Mouse (Mus musculus): ENCODE data around the gene Ssr2. TPM values are rescaled to one million over a fixed set of nuclear protein-coding genes. Genes with fewer than 3 reads are reported as not detected.
"Not testable (repeated sequence)": the region's sequence is repeated elsewhere in the genome, so short reads cannot be mapped to it uniquely, and the experiment has no call there.

Gene Ssr2
- polyA plus RNA-seq, 1 experiment from 2014 or later: 384 TPM

- no peak for TF ChIP-seq EP300 (IDR thresholded peaks at IDR 0.05)
- TF ChIP-seq CTCF (IDR thresholded peaks at IDR 0.05): no peak
- no peak for ATAC-seq
- H3K4me2 ChIP-seq (replicated peaks; ENCODE audit: low read depth, low read length): no peak overlapping the region
- peaks cover 8% of the 10 kb centered on the region; the same call in 1 of the 2 replicates for H3K36me3 ChIP-seq (ENCODE audit: insufficient read depth, low read length)
- H3K4me1 ChIP-seq (ENCODE audit: insufficient read depth, low read depth, low read length): no peaks in the 10 kb centered on the region
- no peak overlapping the region for H3K9ac ChIP-seq (replicated peaks; ENCODE audit: low read depth)
- peak; percentile 47 for DNase-seq (ENCODE audit: low spot score)
- WGBS: 15% methylated on average over 5 of the region's 5 CpGs
- H3K9me3 ChIP-seq (ENCODE audit: low read length): no peaks in the 10 kb centered on the region
- peak overlapping the region; percentile 95 for H3K27ac ChIP-seq (ENCODE audit: low read length)
- no peak overlapping the region for H3K4me3 ChIP-seq (ENCODE audit: low read depth, low read length)
- no peaks in the 10 kb centered on the region for H3K27me3 ChIP-seq (replicated peaks; ENCODE audit: insufficient read depth, low read length)
Measured at GRCm38 (mm10) chr3:88590246-88590645, 14.6 kb downstream of the Ssr2 start.

GRCm38 (mm10) chr3:88591044-88591443 is 15.4 kb downstream of the Ssr2 start:
- Histone ChIP-seq H3K9ac (replicated peaks; ENCODE audit: low read depth) (no peak overlapping the region), H3K4me1 (ENCODE audit: insufficient read depth, low read depth, low read length) (no peaks in the 10 kb centered on the region), H3K9me3 (ENCODE audit: low read length) (no peaks in the 10 kb centered on the region), H3K36me3 (ENCODE audit: insufficient read depth, low read length) (peaks cover 8% of the 10 kb centered on the region; the same call in 1 of the 2 replicates), H3K4me2 (replicated peaks; ENCODE audit: low read depth, low read length) (peak overlapping the region; percentile 55; the same call in 1 of the 2 replicates), H3K4me3 (ENCODE audit: low read depth, low read length) (no peak overlapping the region), H3K27ac (ENCODE audit: low read length) (peak overlapping the region; percentile 95), H3K27me3 (replicated peaks; ENCODE audit: insufficient read depth, low read length) (no peaks in the 10 kb centered on the region)
- TF ChIP-seq EP300 (IDR thresholded peaks at IDR 0.05): peak; percentile 64
- no peak for TF ChIP-seq CTCF (IDR thresholded peaks at IDR 0.05)
- 37% methylated on average over 3 of the region's 3 CpGs for whole genome bisulfite sequencing
- DNase-seq (ENCODE audit: low spot score) (peak; percentile 69), ATAC-seq (peak; percentile 52)

GRCm38 (mm10) chr3:88591950-88592731 is 16.5 kb downstream of the Ssr2 start:
- peak overlapping the region; percentile 55 for H3K4me2 ChIP-seq (replicated peaks; ENCODE audit: low read depth, low read length)
- 9% methylated on average over 9 of the region's 9 CpGs for WGBS
- peak overlapping the region; percentile 34 for H3K4me3 ChIP-seq (ENCODE audit: low read depth, low read length)
- H3K36me3 ChIP-seq (ENCODE audit: insufficient read depth, low read length): peaks cover 8% of the 10 kb centered on the region; the same call in 1 of the 2 replicates
- no peaks in the 10 kb centered on the region for H3K9me3 ChIP-seq (ENCODE audit: low read length)
- no peaks in the 10 kb centered on the region for H3K27me3 ChIP-seq (replicated peaks; ENCODE audit: insufficient read depth, low read length)
- TF ChIP-seq EP300 (IDR thresholded peaks at IDR 0.05) (peak; percentile 38; the same call in 1 of the 2 replicates), CTCF (IDR thresholded peaks at IDR 0.05) (peak; percentile 70)
- no peaks in the 10 kb centered on the region for H3K4me1 ChIP-seq (ENCODE audit: insufficient read depth, low read depth, low read length)
- H3K9ac ChIP-seq (replicated peaks; ENCODE audit: low read depth): peak overlapping the region; percentile 20; the same call in 1 of the 2 replicates
- peak; percentile 77 for ATAC-seq
- H3K27ac ChIP-seq (ENCODE audit: low read length): peak overlapping the region; percentile 95
- peak; percentile 89 for DNase-seq (ENCODE audit: low spot score)

- H3K27ac ChIP-seq (ENCODE audit: low read length): peak overlapping the region; percentile 95
- H3K4me2 ChIP-seq (replicated peaks; ENCODE audit: low read depth, low read length): peak overlapping the region; percentile 55
- H3K9me3 ChIP-seq (ENCODE audit: low read length): no peaks in the 10 kb centered on the region
- no peak; the same call in 1 of the 2 replicates for TF ChIP-seq EP300 (IDR thresholded peaks at IDR 0.05)
- TF ChIP-seq CTCF (IDR thresholded peaks at IDR 0.05): no peak
- H3K9ac ChIP-seq (replicated peaks; ENCODE audit: low read depth): 0 out of 2 replicates have a peak overlapping the region, but pooled peaks have one; percentile 20
- H3K4me3 ChIP-seq (ENCODE audit: low read depth, low read length): peak overlapping the region; percentile 34
- DNase-seq (ENCODE audit: low spot score) (peak; percentile 79), ATAC-seq (peak; percentile 79)
- no peaks in the 10 kb centered on the region for H3K27me3 ChIP-seq (replicated peaks; ENCODE audit: insufficient read depth, low read length)
- H3K4me1 ChIP-seq (ENCODE audit: insufficient read depth, low read depth, low read length): no peaks in the 10 kb centered on the region
- WGBS: 38% methylated on average over 10 of the region's 10 CpGs
- peaks cover under 1% of the 10 kb centered on the region; the same call in 1 of the 2 replicates for H3K36me3 ChIP-seq (ENCODE audit: insufficient read depth, low read length)
Measured at GRCm38 (mm10) chr3:88592942-88593576, 17.4 kb downstream of the Ssr2 start.

- no peaks in the 10 kb centered on the region for H3K27me3 ChIP-seq (replicated peaks; ENCODE audit: insufficient read depth, low read length)
- peak; percentile 59 for ATAC-seq
- WGBS: 19% methylated on average over 10 of the region's 10 CpGs
- peak overlapping the region; percentile 34 for H3K4me3 ChIP-seq (ENCODE audit: low read depth, low read length)
- TF ChIP-seq CTCF (IDR thresholded peaks at IDR 0.05) (no peak), EP300 (IDR thresholded peaks at IDR 0.05) (peak; percentile 91)
- no peaks in the 10 kb centered on the region for H3K9me3 ChIP-seq (ENCODE audit: low read length)
- H3K36me3 ChIP-seq (ENCODE audit: insufficient read depth, low read length): no peaks in the 10 kb centered on the region
- peak overlapping the region; percentile 95 for H3K27ac ChIP-seq (ENCODE audit: low read length)
- peak; percentile 87 for DNase-seq (ENCODE audit: low spot score)
- no peaks in the 10 kb centered on the region for H3K4me1 ChIP-seq (ENCODE audit: insufficient read depth, low read depth, low read length)
- peak overlapping the region; percentile 55 for H3K4me2 ChIP-seq (replicated peaks; ENCODE audit: low read depth, low read length)
- no peak overlapping the region for H3K9ac ChIP-seq (replicated peaks; ENCODE audit: low read depth)
Measured at GRCm38 (mm10) chr3:88593893-88594580, 18.4 kb downstream of the Ssr2 start.

GRCm38 (mm10) chr3:88596547-88596946 is 20.9 kb downstream of the Ssr2 start:
- not testable (repeated sequence) for ATAC-seq

More at GRCm38 (mm10) chr3:88596547-88596946, 20.9 kb downstream of the Ssr2 start:
- not testable (repeated sequence) for H3K4me3 ChIP-seq (ENCODE audit: low read depth, low read length); H3K4me1 ChIP-seq (ENCODE audit: insufficient read depth, low read depth, low read length); H3K9me3 ChIP-seq (ENCODE audit: low read length); DNase-seq (ENCODE audit: low spot score); H3K27ac ChIP-seq (ENCODE audit: low read length); H3K27me3 ChIP-seq (replicated peaks; ENCODE audit: insufficient read depth, low read length); H3K36me3 ChIP-seq (ENCODE audit: insufficient read depth, low read length); H3K9ac ChIP-seq (replicated peaks; ENCODE audit: low read depth); H3K4me2 ChIP-seq (replicated peaks; ENCODE audit: low read depth, low read length)
- WGBS: 79% methylated on average over 4 of the region's 4 CpGs

Data from lung, postnatal 0 days (tissue).